Mouse (Mus musculus) left cerebral cortex, postnatal 10 days (tissue): ENCODE results near the gene Olfr1442. TPM values are rescaled to one million over a fixed set of nuclear protein-coding genes. Genes with fewer than 3 reads are reported as not detected.

Source experiments
- DNase-seq, 2 experiments: peaks; one replicate each; pipeline ENCODE4 v3.0.0; 2021 to 2022; ENCODE audit warnings: low spot score in 2 of 2, mixed read lengths in 1 of 2; ENCODE audit errors: extremely low spot score in 1 of 2
- intact Hi-C: fragments of 180-260 bp; cut with DNase I; formaldehyde crosslinking; loops from one replicate; pipeline ENCODE4 v1.15.1; 2025
- total RNA-seq, 2 experiments: library from RNA; stranded (reverse); gene quantifications; 2 replicates each; pipeline ENCODE4 v1.2.3; 2021

Gene Olfr1442
- total RNA-seq, 2 experiments from 2014 or later: not detected

- intact Hi-C loops: loop anchor here (5.0 kb wide), 1 partner anchor 75 kb away; the partner anchor contains the start of genes Lpxn and Zfp91
- DNase-seq: peak in 1 of 2 experiments; percentile 54
Measured at GRCm38 (mm10) chr19:12722308-12722707, 52.1 kb downstream of the Olfr1442 start.

- intact Hi-C loops: no loop called here
Measured at GRCm38 (mm10) chr19:12725851-12726250, 55.6 kb downstream of the Olfr1442 start.

More at GRCm38 (mm10) chr19:12725851-12726250, 55.6 kb downstream of the Olfr1442 start:
- no peak for DNase-seq

Other genes with a start within 250 kb of the Olfr1442 start
- under 1 TPM in 1 of 2 experiments, not detected in 1; 0.08 TPM for gene Pfpl, start 242.5 kb upstream of the Olfr1442 start, total RNA-seq
- gene Mpeg1, start 209.7 kb upstream of the Olfr1442 start, total RNA-seq: 1 to 10 TPM; 4.8 to 5.1 TPM
- gene Dtx4, start 169.0 kb upstream of the Olfr1442 start, total RNA-seq: 10 to 100 TPM; 60.3 to 75.4 TPM
- gene Fam111a, start 124.7 kb upstream of the Olfr1442 start, total RNA-seq: 1 to 10 TPM; 3.7 to 3.9 TPM
- gene Gm4952, start 70.5 kb upstream of the Olfr1442 start, total RNA-seq: not detected
- not detected for gene Glyat, start 37.1 kb upstream of the Olfr1442 start, total RNA-seq
- not detected for gene Olfr1443, start 7.7 kb downstream of the Olfr1442 start, total RNA-seq
- not detected for gene Keg1, start 25.3 kb downstream of the Olfr1442 start, total RNA-seq
- gene Cntf, start 95.2 kb downstream of the Olfr1442 start, total RNA-seq: 1 to 10 TPM; 1.2 to 2.6 TPM
- 10 to 100 TPM; 73.3 to 74.1 TPM for gene Zfp91, start 125.7 kb downstream of the Olfr1442 start, total RNA-seq
- gene Lpxn, start 125.8 kb downstream of the Olfr1442 start, total RNA-seq: 1 to 10 TPM; 1.1 to 1.5 TPM
- gene Gm5244, start 176.2 kb downstream of the Olfr1442 start, total RNA-seq: not detected
- gene Olfr1444, start 186.8 kb downstream of the Olfr1442 start, total RNA-seq: not detected
- gene Olfr1445, start 213.4 kb downstream of the Olfr1442 start, total RNA-seq: not detected
- not detected for gene Olfr1446, start 223.1 kb downstream of the Olfr1442 start, total RNA-seq
- gene Olfr1447, start 233.3 kb downstream of the Olfr1442 start, total RNA-seq: not detected